Mouse (Mus musculus) stomach, embryonic 16.5 days (tissue): ENCODE results near the gene Ticam1. TPM values are rescaled to one million over a fixed set of nuclear protein-coding genes. Genes with fewer than 3 reads are reported as not detected.
"Not testable (repeated sequence)": the region's sequence is repeated elsewhere in the genome, so short reads cannot be mapped to it uniquely, and the experiment has no call there.

Experiments used
- ATAC-seq: fragments of 200-750 bp; cut with Nextera tagmentation; 2 replicates; pipeline ENCODE4 v1.8.0; 2017; ENCODE audit warnings: moderate number of reproducible peaks, moderate TSS enrichment; ENCODE audit not compliant: insufficient read depth, low FRiP score
- H3K27ac ChIP-seq: fragments of 300-500 bp; sonication (generic); 2 replicates; pipeline ENCODE4 v1.5.1; 2014; ENCODE audit warnings: low read length
- H3K27me3 ChIP-seq: fragments of 300-500 bp; sonication (generic); 2 replicates; pipeline ENCODE4 v1.6.1; 2014; ENCODE audit warnings: low read length, control low read depth, mixed read lengths; ENCODE audit not compliant: control insufficient read depth, insufficient read depth
- H3K36me3 ChIP-seq: fragments of 300-500 bp; sonication (generic); 2 replicates; pipeline ENCODE4 v1.6.1; 2014; ENCODE audit warnings: low read length; ENCODE audit not compliant: control insufficient read depth, insufficient read depth
- H3K4me1 ChIP-seq: fragments of 300-500 bp; sonication (generic); 2 replicates; pipeline ENCODE4 v1.6.1; 2014; ENCODE audit warnings: low read length, control low read depth, mixed read lengths; ENCODE audit not compliant: control insufficient read depth, insufficient read depth
- H3K4me2 ChIP-seq: fragments of 300-500 bp; sonication (generic); 2 replicates; pipeline ENCODE4 v1.6.1; 2014; ENCODE audit warnings: low read depth, low read length, mixed read lengths
- H3K4me3 ChIP-seq: fragments of 300-500 bp; sonication (generic); replicated peaks from 2 replicates; pipeline ENCODE4 v1.5.1; 2014; ENCODE audit warnings: mild to moderate bottlenecking, low read length
- H3K9ac ChIP-seq: fragments of 300-500 bp; sonication (generic); 2 replicates; pipeline ENCODE4 v1.6.1; 2014; ENCODE audit warnings: low read length
- H3K9me3 ChIP-seq: fragments of 300-500 bp; sonication (generic); replicated peaks from 2 replicates; pipeline ENCODE4 v1.6.1; 2016; ENCODE audit warnings: low read length, control low read depth; ENCODE audit not compliant: control insufficient read depth
- WGBS: fragments of 180-500 bp; shearing (Covaris S2); extraction: QIAGEN DNeasy Blood & Tissue Kit; methylation state at CpG from one replicate; pipeline ENCODE4 v1.1.7; 2014; 5-methylcytosine and 5-hydroxymethylcytosine counted together
- polyA plus RNA-seq: library from polyadenylated mRNA; unstranded; fragments of >200 nt; fragmentation: Nextera tagmentation; extraction: Ambion mirVana; gene quantifications from 2 replicates; pipeline ENCODE4 v1.2.1, GENCODE M21; 2015

The Ticam1 gene
- polyA plus RNA-seq, 1 experiment from 2014 or later: 7.6 TPM

DNA sequence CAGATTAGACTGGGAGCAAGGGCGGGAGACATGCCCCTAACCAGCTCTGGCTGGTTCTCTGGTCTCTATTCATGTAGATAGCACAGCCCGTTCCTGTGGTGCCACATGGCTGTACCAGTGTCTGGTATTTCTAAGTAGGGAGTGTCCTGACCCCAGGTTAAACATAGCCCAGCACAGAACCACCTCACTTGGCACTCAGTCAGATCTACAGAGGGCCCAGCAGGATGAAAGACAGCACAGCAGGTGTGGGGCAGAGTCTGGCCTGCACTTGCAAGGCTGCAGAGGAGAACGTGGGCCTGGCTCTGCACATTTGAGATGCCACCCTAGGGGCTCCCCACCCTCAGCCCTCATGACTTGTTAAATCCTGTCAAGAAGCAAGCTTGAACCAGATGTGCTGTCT lies 15.4 kb downstream of the Ticam1 start:
- no peaks in the 10 kb centered on the region for H3K9me3 ChIP-seq
- WGBS: 72% methylated on average over 3 of the region's 3 CpGs
- ATAC-seq: no peak

GRCm38 (mm10) chr17:56259301-56260037 lies 17.1 kb downstream of the Ticam1 start:
- Histone ChIP-seq H3K36me3 (peaks cover 7% of the 10 kb centered on the region; the same call in 1 of the 2 replicates), H3K27me3 (no peaks in the 10 kb centered on the region), H3K4me2 (peak overlapping the region; percentile 2; the same call in 1 of the 2 replicates), H3K4me3 (no peak overlapping the region), H3K9me3 (no peaks in the 10 kb centered on the region), H3K27ac (no peak overlapping the region), H3K9ac (peak overlapping the region; percentile 26; the same call in 1 of the 2 replicates), H3K4me1 (peaks cover 35% of the 10 kb centered on the region)
- ATAC-seq: no peak
- 87% methylated on average over 10 of the region's 10 CpGs for WGBS

More for the DNA sequence above, 15.4 kb downstream of the Ticam1 start:
- no peaks in the 10 kb centered on the region for H3K27me3 ChIP-seq
- H3K4me1 ChIP-seq: peaks cover 31% of the 10 kb centered on the region
- H3K9ac ChIP-seq: no peak overlapping the region
- no peak overlapping the region for H3K27ac ChIP-seq
- peaks cover 7% of the 10 kb centered on the region; the same call in 1 of the 2 replicates for H3K36me3 ChIP-seq
- no peak overlapping the region for H3K4me3 ChIP-seq
- H3K4me2 ChIP-seq: no peak overlapping the region

DNA sequence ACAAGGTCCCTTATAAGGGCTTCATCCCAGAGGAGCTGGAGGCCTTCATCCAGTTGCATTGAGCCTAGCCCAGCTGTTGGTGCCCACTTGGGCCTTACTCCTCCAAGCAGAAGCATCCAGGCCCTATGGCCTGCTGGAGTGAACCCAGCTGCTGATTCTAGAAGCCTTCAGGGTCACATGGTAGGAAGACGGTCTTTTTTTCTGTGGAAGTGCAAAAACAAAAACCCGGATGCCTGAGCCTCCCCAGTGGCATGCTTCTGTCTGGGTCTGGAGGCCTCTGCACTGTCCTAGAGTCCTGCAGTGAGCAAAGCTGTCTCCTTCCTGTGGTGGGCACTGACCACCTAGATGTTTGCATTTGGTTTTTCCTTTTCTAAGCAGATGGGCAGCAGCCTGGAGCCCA lies 17.8 kb downstream of the Ticam1 start:
- H3K27ac ChIP-seq, H3K9me3 ChIP-seq, ATAC-seq, H3K4me3 ChIP-seq, H3K27me3 ChIP-seq, H3K36me3 ChIP-seq: not testable (repeated sequence)
- 53% methylated on average over 2 of the region's 2 CpGs for WGBS
- H3K9ac ChIP-seq: 0 out of 2 replicates have a peak overlapping the region, but pooled peaks have one; percentile 29
- peaks cover 35% of the 10 kb centered on the region for H3K4me1 ChIP-seq
- peak overlapping the region; percentile 2; the same call in 1 of the 2 replicates for H3K4me2 ChIP-seq

GRCm38 (mm10) chr17:56258269-56258668 lies 18.3 kb downstream of the Ticam1 start:
- H3K4me1 ChIP-seq: peaks cover 35% of the 10 kb centered on the region
- H3K27me3 ChIP-seq, H3K36me3 ChIP-seq, H3K9me3 ChIP-seq, H3K9ac ChIP-seq, H3K27ac ChIP-seq, H3K4me2 ChIP-seq, ATAC-seq, H3K4me3 ChIP-seq: not testable (repeated sequence)
- WGBS: 94% methylated on average over 19 of the region's 19 CpGs

DNA sequence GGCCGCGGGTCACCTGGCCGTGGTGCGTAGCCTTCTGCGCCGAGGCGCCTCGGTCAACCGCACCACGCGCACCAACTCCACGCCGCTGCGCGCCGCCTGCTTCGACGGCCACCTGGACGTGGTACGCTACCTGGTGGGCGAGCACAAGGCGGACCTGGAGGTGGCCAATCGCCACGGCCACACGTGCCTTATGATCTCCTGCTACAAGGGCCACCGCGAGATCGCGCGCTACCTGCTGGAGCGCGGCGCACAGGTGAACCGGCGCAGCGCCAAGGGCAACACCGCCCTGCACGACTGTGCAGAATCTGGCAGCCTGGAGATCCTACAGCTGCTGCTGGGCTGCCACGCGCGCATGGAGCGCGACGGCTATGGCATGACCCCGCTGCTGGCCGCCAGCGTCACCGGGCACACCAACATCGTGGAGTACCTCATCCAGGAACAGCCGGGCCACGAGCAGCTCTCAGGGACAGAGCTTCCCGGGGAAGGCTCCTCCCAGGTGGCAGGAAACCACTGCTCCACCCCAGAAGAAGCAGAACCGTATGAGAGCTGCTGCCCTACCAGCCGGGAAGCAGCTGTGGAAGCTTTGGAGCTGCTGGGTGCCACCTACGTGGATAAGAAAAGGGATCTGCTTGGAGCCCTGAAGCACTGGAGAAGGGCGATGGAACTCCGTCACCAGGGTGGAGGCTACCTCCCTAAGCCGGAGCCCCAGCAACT lies 19.2 kb downstream of the Ticam1 start:
- 7% methylated on average over 58 of the region's 58 CpGs for WGBS
- H3K4me2 ChIP-seq: peak overlapping the region; percentile 92
- ATAC-seq: no peak
- peak overlapping the region; percentile 80 for H3K9ac ChIP-seq
- peaks cover 35% of the 10 kb centered on the region for H3K4me1 ChIP-seq
- peak overlapping the region; percentile 69 for H3K4me3 ChIP-seq
- no peaks in the 10 kb centered on the region for H3K27me3 ChIP-seq
- H3K36me3 ChIP-seq: peaks cover 7% of the 10 kb centered on the region; the same call in 1 of the 2 replicates
- H3K9me3 ChIP-seq: no peaks in the 10 kb centered on the region
- no peak overlapping the region; the same call in 1 of the 2 replicates for H3K27ac ChIP-seq

GRCm38 (mm10) chr17:56256239-56256881 lies 20.2 kb downstream of the Ticam1 start, which contains the start of gene Fem1a:
Gene Fem1a, plus strand, starts transcription at chr17:56256810.
- Histone ChIP-seq H3K27ac (peak within 1 kb of the TSS; percentile 88), H3K9ac (peak within 1 kb of the TSS; percentile 80), H3K4me3 (peak within 1 kb of the TSS; percentile 69), H3K9me3 (no peaks in the 10 kb centered on the region), H3K27me3 (no peaks in the 10 kb centered on the region), H3K36me3 (peaks cover 7% of the 10 kb centered on the region; the same call in 1 of the 2 replicates), H3K4me1 (peaks cover 33% of the 10 kb centered on the region), H3K4me2 (peak within 1 kb of the TSS; percentile 92)
- WGBS: under 1% methylated on average over 28 of the region's 28 CpGs
- ATAC-seq: peak; percentile 91

- no peaks in the 10 kb centered on the region for H3K9me3 ChIP-seq
- H3K36me3 ChIP-seq: peaks cover 7% of the 10 kb centered on the region; the same call in 1 of the 2 replicates
- peaks cover 32% of the 10 kb centered on the region for H3K4me1 ChIP-seq
- H3K9ac ChIP-seq: peak overlapping the region; percentile 49
- ATAC-seq: peak; percentile 93
- H3K27me3 ChIP-seq: no peaks in the 10 kb centered on the region
- peak overlapping the region; percentile 88 for H3K27ac ChIP-seq
- H3K4me2 ChIP-seq: peak overlapping the region; percentile 59
- under 1% methylated on average over 32 of the region's 32 CpGs for whole genome bisulfite sequencing
- peak overlapping the region; percentile 69 for H3K4me3 ChIP-seq
Observed at GRCm38 (mm10) chr17:56255863-56256238, 20.7 kb downstream of the Ticam1 start.

GRCm38 (mm10) chr17:56255429-56255828 lies 21.2 kb downstream of the Ticam1 start:
- Histone ChIP-seq H3K36me3 (peaks cover 7% of the 10 kb centered on the region; the same call in 1 of the 2 replicates), H3K9me3 (no peaks in the 10 kb centered on the region), H3K27me3 (no peaks in the 10 kb centered on the region), H3K27ac (peak overlapping the region; percentile 77), H3K4me1 (peaks cover 32% of the 10 kb centered on the region), H3K9ac (peak overlapping the region; percentile 49; the same call in 1 of the 2 replicates), H3K4me2 (peak overlapping the region; percentile 59), H3K4me3 (peak overlapping the region; percentile 24)
- WGBS: 14% methylated on average over 9 of the region's 9 CpGs
- no peak for ATAC-seq
